Mouse (Mus musculus) telencephalon, adult 2 months (tissue): ENCODE data around the gene Car11.

ENCODE experiments used
- DNase-seq: peaks from one replicate; pipeline ENCODE4 v3.0.0-alpha.2; 2011; ENCODE audit warnings: low read depth, low spot score

The Car11 gene

DNA sequence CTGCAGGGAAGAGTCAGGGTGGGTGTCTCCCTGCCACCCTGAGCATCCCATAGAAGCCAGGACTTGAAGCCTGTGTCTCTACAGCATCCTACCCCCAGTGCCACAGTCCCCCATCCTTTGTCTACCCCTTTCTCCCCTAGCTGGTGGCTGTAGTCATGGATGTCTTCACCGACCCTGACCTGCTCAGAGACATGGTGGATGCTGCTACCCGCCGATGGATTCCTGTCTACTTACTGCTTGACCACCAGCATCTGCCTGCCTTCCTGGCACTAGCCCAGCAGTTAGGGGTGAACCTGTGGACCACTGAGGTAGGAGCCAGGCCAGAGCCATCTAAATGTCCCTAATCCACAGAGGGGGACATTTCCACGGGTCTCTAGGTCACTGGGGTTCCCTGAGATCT is 23.7 kb downstream of the Car11 start:
- no peak for DNase-seq

GRCm38 (mm10) chr7:45723781-45724180 is 24.1 kb downstream of the Car11 start:
- DNase-seq: no peak

- DNase-seq: no peak
Measured at GRCm38 (mm10) chr7:45725151-45725550, 25.5 kb downstream of the Car11 start.

DNA sequence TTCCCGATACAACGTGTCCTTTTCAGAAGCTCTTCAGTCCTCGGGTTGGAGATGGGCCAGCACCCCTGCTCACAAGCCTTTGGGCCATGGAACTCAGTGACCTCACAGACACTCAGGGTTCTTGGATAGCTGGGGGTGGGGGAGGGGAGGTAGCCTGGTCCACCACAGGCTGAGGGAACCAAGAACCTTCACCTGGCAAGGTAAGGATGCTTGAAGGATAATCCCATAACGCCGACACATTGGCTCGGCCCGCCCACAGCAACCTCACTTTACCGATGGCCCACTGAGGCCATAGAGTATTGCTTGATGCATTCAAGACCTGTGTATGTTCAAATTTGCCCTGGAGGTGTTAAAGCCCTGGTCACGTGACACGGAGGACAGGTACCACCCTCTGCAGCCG is 26.1 kb downstream of the Car11 start, which contains the start of gene Spaca4:
Spaca4 (minus strand) TSS at position 101 of the 400 bp plus-strand sequence.
- DNase-seq: no peak

DNA sequence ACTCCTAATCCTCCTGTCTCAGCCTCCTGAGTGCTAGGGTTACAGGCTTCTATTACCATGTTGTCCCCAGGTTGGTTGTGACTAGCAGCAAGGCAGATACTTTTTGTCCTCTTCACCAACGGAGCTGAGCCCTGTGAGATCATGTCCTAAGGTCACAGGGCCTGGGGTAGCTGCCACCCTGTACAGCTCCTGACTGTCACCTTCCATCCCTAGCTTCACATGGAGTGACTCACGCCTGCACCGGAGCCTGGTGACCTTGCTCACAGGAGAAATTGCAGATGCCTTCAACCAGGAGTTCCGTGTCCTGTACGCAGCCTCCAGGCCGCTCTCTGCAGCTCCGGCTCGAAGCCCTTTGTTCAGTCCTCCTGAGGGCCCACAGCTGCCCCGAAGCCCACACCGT is 26.8 kb downstream of the Car11 start:
- no peak for DNase-seq

DNA sequence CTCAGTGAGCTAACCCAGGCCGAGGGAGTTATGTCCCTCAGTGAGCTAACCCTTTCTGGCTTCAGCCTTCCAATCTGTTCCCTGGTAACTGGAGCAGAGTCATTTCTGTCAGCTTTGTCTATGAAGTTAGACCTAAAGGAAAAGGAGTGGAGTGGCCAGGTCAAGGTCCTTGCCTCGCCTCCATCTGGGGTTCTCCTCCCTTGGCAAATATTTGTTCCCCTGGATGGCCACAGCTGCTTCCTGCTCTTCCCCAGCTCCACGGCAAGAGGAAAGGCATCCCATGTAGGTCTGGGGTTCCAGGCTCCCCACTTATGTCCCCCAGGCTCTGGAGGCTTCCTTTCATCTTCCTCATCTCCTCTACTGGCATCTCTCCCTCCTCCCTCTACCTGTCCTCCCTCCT is 28.0 kb downstream of the Car11 start:
- no peak for DNase-seq

GRCm38 (mm10) chr7:45730727-45731431 is 31.2 kb downstream of the Car11 start:
- DNase-seq: no peak

- no peak for DNase-seq
Measured at GRCm38 (mm10) chr7:45733477-45733876, 33.8 kb downstream of the Car11 start.

DNA sequence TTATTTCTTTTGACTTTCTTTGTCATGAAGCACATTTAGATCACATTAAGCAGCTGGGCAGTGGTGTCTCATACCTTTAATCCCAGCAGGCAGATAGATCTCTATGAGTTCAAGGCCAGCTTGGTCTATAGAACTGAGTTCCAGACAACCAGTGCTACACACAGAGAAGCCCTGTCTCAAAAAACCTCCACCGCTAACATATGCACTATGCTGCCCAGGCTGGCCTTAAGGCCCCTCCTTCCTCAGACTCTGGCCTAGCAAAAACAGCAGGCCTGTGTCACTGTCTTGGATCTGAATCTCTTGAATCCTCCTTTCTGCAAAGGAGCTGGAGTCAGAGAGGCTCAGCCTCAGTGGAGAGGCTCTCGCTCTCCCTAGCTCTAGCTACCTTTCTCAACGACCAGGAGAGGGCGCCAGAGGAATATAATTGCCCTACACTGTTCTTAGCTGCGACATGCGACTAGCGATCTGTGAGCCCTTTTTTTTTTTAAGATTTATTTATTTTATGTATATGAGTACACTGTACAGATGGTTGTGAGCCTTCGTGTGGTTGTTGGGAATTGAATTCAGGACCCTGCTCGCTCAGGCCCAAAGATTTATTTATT is 39.6 kb downstream of the Car11 start:
- DNase-seq: peak; percentile 75

GRCm38 (mm10) chr7:45739820-45740219 is 40.2 kb downstream of the Car11 start:
- no peak for DNase-seq

- peak; percentile 22 for DNase-seq
Measured at GRCm38 (mm10) chr7:45741308-45741707, 41.7 kb downstream of the Car11 start.

DNA sequence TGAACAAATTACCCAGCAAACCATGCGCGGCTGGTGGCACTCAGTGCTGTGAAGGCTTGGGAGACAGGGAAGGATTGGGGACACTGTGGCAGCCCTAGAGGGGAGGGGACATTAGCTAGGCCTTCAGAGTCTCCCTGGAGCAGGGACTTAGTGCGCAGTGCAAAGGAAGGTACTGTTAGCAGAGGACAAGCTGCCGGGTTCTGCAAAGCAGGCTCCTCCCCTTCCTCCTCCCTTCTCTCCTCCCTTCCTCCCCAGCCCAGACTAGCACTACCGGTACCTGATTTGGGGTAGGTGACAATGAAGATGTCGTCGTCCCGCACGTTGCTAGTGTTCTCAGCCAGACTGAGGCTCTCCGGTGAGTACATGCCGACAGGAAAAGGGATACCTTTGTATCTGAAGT is 42.1 kb downstream of the Car11 start:
- peak; percentile 63 for DNase-seq

GRCm38 (mm10) chr7:45742338-45742737 is 42.7 kb downstream of the Car11 start:
- peak; percentile 86 for DNase-seq

DNA sequence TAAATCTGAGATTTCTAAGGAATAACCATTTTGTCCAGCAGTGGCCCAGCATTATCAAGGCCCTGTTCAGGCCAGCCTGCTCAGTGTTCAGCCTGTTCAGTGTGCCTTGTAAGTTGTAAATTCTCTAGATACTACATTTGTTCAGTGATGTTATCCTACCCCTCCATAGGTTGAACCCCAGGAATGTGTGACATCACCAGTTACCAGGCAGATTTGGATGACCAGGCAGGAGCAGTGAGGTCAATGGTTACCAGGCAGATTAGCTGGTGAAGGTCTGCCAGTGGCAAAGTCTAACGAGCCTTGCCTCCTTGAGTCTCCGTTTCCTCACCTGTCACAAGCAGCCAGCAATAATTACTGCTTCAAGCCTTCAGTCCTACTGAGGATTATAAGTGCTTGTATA is 44.7 kb downstream of the Car11 start:
- DNase-seq: peak; percentile 70

DNA sequence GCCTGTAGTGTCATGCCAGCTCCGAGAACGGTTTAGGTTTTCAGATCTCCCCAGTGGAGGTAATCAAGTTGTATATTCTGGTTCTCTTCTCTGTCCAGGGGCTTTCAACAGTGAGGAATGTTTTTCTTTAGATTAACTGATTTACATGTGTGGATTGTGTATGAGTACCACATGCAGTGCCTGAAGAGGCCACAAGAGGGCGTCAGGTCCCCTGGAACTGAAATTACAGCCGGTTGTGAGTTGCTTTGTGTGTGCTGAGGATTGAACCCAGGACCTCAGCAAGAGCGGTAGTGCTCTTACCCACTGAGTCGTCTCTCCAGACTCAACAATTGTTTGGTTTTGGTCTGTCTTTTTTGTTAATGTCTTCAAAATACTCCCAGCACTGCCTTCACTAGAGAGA is 46.9 kb downstream of the Car11 start:
- no peak for DNase-seq

DNA sequence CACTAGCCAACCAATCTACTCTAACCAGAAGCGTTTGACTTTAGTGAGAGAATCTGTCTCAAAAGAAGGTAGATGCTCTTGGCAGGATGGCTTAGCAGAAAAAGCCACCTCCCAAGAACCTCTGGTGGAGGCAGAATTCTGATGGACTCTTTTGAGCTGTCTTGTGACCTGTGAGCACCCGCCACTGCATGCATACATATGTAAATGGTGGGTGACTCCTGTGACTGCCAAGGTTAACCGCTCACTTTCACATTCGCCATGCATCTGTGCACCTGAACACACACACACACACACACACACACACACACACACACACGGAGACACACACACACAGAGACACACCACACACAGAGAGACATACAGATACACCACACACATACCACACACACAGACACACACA is 47.8 kb downstream of the Car11 start:
- DNase-seq: no peak

- no peak for DNase-seq
Measured at GRCm38 (mm10) chr7:45748110-45748509, 48.5 kb downstream of the Car11 start.

DNA sequence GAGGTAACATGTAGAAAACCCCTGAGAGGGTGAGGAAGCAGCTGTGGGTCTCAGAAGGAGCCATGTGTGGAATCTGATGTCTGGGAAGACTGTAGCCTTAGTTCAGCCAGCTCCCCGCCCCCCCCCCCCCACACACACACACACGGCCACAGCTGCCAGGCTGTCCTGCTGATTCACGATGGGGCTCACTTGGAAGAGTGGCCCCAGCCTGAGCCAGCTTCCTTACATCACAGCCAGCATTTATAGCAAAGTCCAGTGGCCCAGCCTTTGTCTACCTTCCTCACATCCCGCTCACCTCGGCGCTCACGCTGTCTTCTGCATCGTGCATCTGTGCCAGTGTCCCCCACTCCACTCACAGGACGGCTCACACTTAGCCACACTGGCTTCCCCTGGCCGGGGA is 49.8 kb downstream of the Car11 start:
- no peak for DNase-seq

GRCm38 (mm10) chr7:45750162-45750561 is 50.5 kb downstream of the Car11 start:
- no peak for DNase-seq
